Comparison of ENCODE assay signal across 13 mouse cellular contexts in the genomic region with DNA sequence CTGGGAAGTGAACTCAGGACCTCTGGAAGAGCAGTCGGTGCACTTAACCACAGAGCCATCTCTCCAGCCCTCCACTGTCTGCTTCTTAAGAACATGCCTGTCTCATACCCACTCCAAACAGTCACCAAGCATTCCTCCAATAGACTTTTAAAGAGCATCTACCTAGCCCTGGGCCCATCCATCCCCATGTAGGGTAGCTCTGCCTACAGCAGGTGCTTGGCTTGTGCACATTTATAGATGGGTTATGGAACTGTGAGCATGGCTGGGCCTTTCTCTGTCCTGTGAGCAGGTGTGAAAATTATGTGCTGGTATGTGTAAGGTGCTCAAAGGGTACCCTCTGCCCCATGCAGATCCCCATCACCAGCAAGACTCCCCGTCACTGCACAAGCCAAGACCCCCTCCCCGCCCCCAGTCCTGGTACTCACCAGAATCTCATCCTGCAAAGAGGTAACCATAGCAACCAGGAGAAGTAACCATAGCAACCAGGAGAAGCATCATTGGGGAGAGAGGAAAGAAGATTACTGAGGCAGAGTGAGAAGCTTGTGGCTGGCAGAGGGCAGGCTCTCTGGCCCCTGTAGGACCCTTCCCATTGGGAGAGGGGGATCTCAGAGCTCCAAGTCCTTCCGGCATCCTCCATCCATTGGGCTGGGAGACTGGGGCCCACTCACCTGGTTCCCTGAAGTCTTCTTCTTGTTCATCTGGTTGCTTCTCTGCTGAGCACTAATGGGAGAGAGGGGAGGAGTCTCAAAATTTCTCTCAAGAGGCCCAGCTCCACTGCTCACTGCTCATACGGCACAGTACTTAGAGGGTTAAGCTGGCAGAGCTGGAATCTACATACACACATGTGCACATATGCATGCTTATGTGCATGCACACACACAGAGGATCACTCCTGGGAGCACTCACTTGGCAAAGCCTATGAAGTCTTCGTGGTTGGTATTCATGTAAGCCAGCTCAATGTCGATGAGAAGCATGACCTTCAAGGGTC. TPM values are rescaled to one million over a fixed set of nuclear protein-coding genes. Genes with fewer than 3 reads are reported as not detected.
DNase-seq lines count a peak whose midpoint lies in the region; ATAC-seq and TF ChIP-seq lines count a peak whose summit lies in the region.
"Had no signal": no experiment of that assay in that cellular context is flagged by ENCODE, and none has a peak within 500 bp of the region (broad histone marks: within the 10 kb centered on the region; RNA-seq: fewer than 3 reads in every experiment).

No protein-coding gene starts in this region.

- no peaks in the 10 kb centered on the region for H3K9me3 ChIP-seq in embryonic facial prominence, embryonic 10.5 days
- no peaks in the 10 kb centered on the region for H3K9me3 ChIP-seq in hindbrain, embryonic 13.5 days
- no peaks in the 10 kb centered on the region for H3K9me3 ChIP-seq in midbrain, embryonic 15.5 days
- H3K9me3 ChIP-seq: heart, embryonic 10.5 days had no signal

- DNase-seq in layer of hippocampus, adult 2 months (ENCODE audit: low spot score in 2 of 2), result peak in 1 of 2 experiments; percentile 58
- no peak for DNase-seq in layer of hippocampus, postnatal 14 days (ENCODE audit: low spot score in 2 of 2)
- DNase-seq in embryonic facial prominence, embryonic 10.5 days (ENCODE audit: low spot score), result no peak
- DNase-seq in ovary, postnatal 10 days (ENCODE audit: low spot score), result no peak
- no peak for DNase-seq in thymus, postnatal 14 days
- DNase-seq in adrenal gland, adult 2 months, result no peak
- DNase-seq: cerebellum, adult 9-10 months had no signal

- 80% methylated on average over 7 of the region's 7 CpGs for WGBS in embryonic facial prominence, embryonic 10.5 days
- WGBS in hindbrain, embryonic 13.5 days, result 48% methylated on average over 7 of the region's 7 CpGs
- WGBS in midbrain, embryonic 15.5 days, result 33% methylated on average over 7 of the region's 7 CpGs

- H3K36me3 ChIP-seq in embryonic facial prominence, embryonic 10.5 days (replicated peaks), result peaks cover 30% of the 10 kb centered on the region
- H3K36me3 ChIP-seq in hindbrain, embryonic 13.5 days, result peaks cover 28% of the 10 kb centered on the region
- peaks cover 9% of the 10 kb centered on the region; the same call in 1 of the 2 replicates for H3K36me3 ChIP-seq in midbrain, embryonic 15.5 days (replicated peaks)
- H3K36me3 ChIP-seq: heart, embryonic 10.5 days had no signal

- 0 out of 2 replicates have a peak overlapping the region, but pooled peaks have one; percentile 31 for H3K9ac ChIP-seq in hindbrain, embryonic 13.5 days
- H3K9ac ChIP-seq in midbrain, embryonic 15.5 days, result no peak overlapping the region; the same call in 1 of the 2 replicates
- H3K9ac ChIP-seq: liver, embryonic 14.5 days had no signal

- peak overlapping the region; percentile 78 for H3K27ac ChIP-seq in layer of hippocampus, adult 2 months
- H3K27ac ChIP-seq in embryonic facial prominence, embryonic 10.5 days (replicated peaks), result 0 out of 2 replicates have a peak overlapping the region, but pooled peaks have one; percentile 95
- H3K27ac ChIP-seq in hindbrain, embryonic 13.5 days, result peak overlapping the region; percentile 89
- peak overlapping the region; percentile 92 for H3K27ac ChIP-seq in midbrain, embryonic 15.5 days
- H3K27ac ChIP-seq: heart, embryonic 10.5 days; kidney, postnatal 0 days; liver, embryonic 14.5 days; macrophage had no signal

- H3K27me3 ChIP-seq in embryonic facial prominence, embryonic 10.5 days (replicated peaks; ENCODE audit: low read depth, poor library complexity, severe bottlenecking), result peaks cover 16% of the 10 kb centered on the region
- peaks cover 25% of the 10 kb centered on the region for H3K27me3 ChIP-seq in hindbrain, embryonic 13.5 days
- H3K27me3 ChIP-seq in midbrain, embryonic 15.5 days (replicated peaks), result no peaks in the 10 kb centered on the region

- peaks cover 72% of the 10 kb centered on the region for H3K4me1 ChIP-seq in embryonic facial prominence, embryonic 10.5 days
- H3K4me1 ChIP-seq in hindbrain, embryonic 13.5 days (replicated peaks), result peaks cover 40% of the 10 kb centered on the region
- H3K4me1 ChIP-seq in midbrain, embryonic 15.5 days, result peaks cover 32% of the 10 kb centered on the region

- no peak overlapping the region for H3K4me3 ChIP-seq in layer of hippocampus, adult 2 months
- no peak overlapping the region for H3K4me3 ChIP-seq in embryonic facial prominence, embryonic 10.5 days
- H3K4me3 ChIP-seq in hindbrain, embryonic 13.5 days, result no peak overlapping the region
- no peak overlapping the region; the same call in 1 of the 2 replicates for H3K4me3 ChIP-seq in midbrain, embryonic 15.5 days
- H3K4me3 ChIP-seq: heart, embryonic 10.5 days had no signal

- peak; percentile 74 for ATAC-seq in hindbrain, embryonic 13.5 days (ENCODE audit: low FRiP score)
- ATAC-seq in midbrain, embryonic 15.5 days (replicated peaks), result peak; percentile 86

- no peak for TF ChIP-seq CTCF in layer of hippocampus, adult 2 months (conservative IDR thresholded peaks at IDR 0.05)

- H3K4me2 ChIP-seq in hindbrain, embryonic 13.5 days, result peak overlapping the region; percentile 35
- H3K4me2 ChIP-seq in midbrain, embryonic 15.5 days, result peak overlapping the region; percentile 39

RNA-seq across cellular contexts. Expression of a gene that starts 29.1 kb away (rescaled TPM):
- total RNA-seq in layer of hippocampus, adult 2 months (2021), result 10 to 100 TPM; 75.3 to 92.7 TPM
- 10 to 100 TPM; 67.3 to 69.5 TPM for total RNA-seq in layer of hippocampus, postnatal 14 days (2021)
- polyA plus RNA-seq in embryonic facial prominence, embryonic 10.5 days (2016; fragmentation: Nextera tagmentation; extraction: Ambion mirVana), result 65.8 and 66.4 TPM in 2 replicates
- 52.4 and 53.7 TPM in 2 replicates for polyA plus RNA-seq in hindbrain, embryonic 13.5 days (2015; fragmentation: Nextera tagmentation; extraction: Ambion mirVana)
- polyA plus RNA-seq in midbrain, embryonic 15.5 days (2015; fragmentation: Nextera tagmentation; extraction: Ambion mirVana), result 62.5 and 64.4 TPM in 2 replicates
- 10 to 100 TPM; 54.0 to 94.0 TPM for total RNA-seq in adrenal gland, adult 2 months (2021)
- 290 and 303 TPM in 2 replicates for polyA plus RNA-seq in adrenal gland, adult 2 months (2012; rRNA removed)

RNA-seq across cellular contexts. Expression of a gene that starts 30.1 kb away (rescaled TPM):
- 1,000 to 10,000 TPM; 1,274 to 1,381 TPM for total RNA-seq in layer of hippocampus, adult 2 months (2021)
- total RNA-seq in layer of hippocampus, postnatal 14 days (2021), result 1,000 to 10,000 TPM; 1,139 to 1,143 TPM
- 20.7 and 23.5 TPM in 2 replicates for polyA plus RNA-seq in embryonic facial prominence, embryonic 10.5 days (2016; fragmentation: Nextera tagmentation; extraction: Ambion mirVana)
- 42.7 and 44.3 TPM in 2 replicates for polyA plus RNA-seq in hindbrain, embryonic 13.5 days (2015; fragmentation: Nextera tagmentation; extraction: Ambion mirVana)
- 78.4 and 79.0 TPM in 2 replicates for polyA plus RNA-seq in midbrain, embryonic 15.5 days (2015; fragmentation: Nextera tagmentation; extraction: Ambion mirVana)
- 10 to 100 TPM; 15.8 to 22.5 TPM for total RNA-seq in adrenal gland, adult 2 months (2021)
- 114 and 144 TPM in 2 replicates for polyA plus RNA-seq in adrenal gland, adult 2 months (2012; rRNA removed)

RNA-seq across cellular contexts. Expression of a gene that starts 35.2 kb away (rescaled TPM):
- 100 to 1,000 TPM; 212 to 222 TPM for total RNA-seq in layer of hippocampus, adult 2 months (2021)
- 100 to 1,000 TPM; 210 to 223 TPM for total RNA-seq in layer of hippocampus, postnatal 14 days (2021)
- polyA plus RNA-seq in embryonic facial prominence, embryonic 10.5 days (2016; fragmentation: Nextera tagmentation; extraction: Ambion mirVana), result 522 and 535 TPM in 2 replicates
- polyA plus RNA-seq in hindbrain, embryonic 13.5 days (2015; fragmentation: Nextera tagmentation; extraction: Ambion mirVana), result 437 and 458 TPM in 2 replicates
- polyA plus RNA-seq in midbrain, embryonic 15.5 days (2015; fragmentation: Nextera tagmentation; extraction: Ambion mirVana), result 404 TPM in 2 replicates
- 100 to 1,000 TPM; 324 to 358 TPM for total RNA-seq in adrenal gland, adult 2 months (2021)
- polyA plus RNA-seq in adrenal gland, adult 2 months (2012; rRNA removed), result 317 and 318 TPM in 2 replicates

RNA-seq across cellular contexts. Expression of a gene that starts 35.9 kb away (rescaled TPM):
- 10 to 100 TPM; 87.9 TPM for total RNA-seq in layer of hippocampus, adult 2 months (2021)
- 10 to 100 TPM; 73.8 to 86.1 TPM for total RNA-seq in layer of hippocampus, postnatal 14 days (2021)
- polyA plus RNA-seq in embryonic facial prominence, embryonic 10.5 days (2016; fragmentation: Nextera tagmentation; extraction: Ambion mirVana), result 20.2 and 22.5 TPM in 2 replicates
- 25.6 and 26.5 TPM in 2 replicates for polyA plus RNA-seq in hindbrain, embryonic 13.5 days (2015; fragmentation: Nextera tagmentation; extraction: Ambion mirVana)
- 34.1 and 35.6 TPM in 2 replicates for polyA plus RNA-seq in midbrain, embryonic 15.5 days (2015; fragmentation: Nextera tagmentation; extraction: Ambion mirVana)
- total RNA-seq in adrenal gland, adult 2 months (2021), result 10 to 100 TPM; 81.1 to 82.9 TPM
- polyA plus RNA-seq in adrenal gland, adult 2 months (2012; rRNA removed), result 25.8 and 31.5 TPM in 2 replicates

RNA-seq across cellular contexts. Expression of a gene that starts 58.7 kb away (rescaled TPM):
- total RNA-seq in layer of hippocampus, adult 2 months (2021), result 100 to 1,000 TPM; 160 to 170 TPM
- total RNA-seq in layer of hippocampus, postnatal 14 days (2021), result 100 to 1,000 TPM; 181 to 189 TPM
- 35.0 and 39.3 TPM in 2 replicates for polyA plus RNA-seq in embryonic facial prominence, embryonic 10.5 days (2016; fragmentation: Nextera tagmentation; extraction: Ambion mirVana)
- 103 and 108 TPM in 2 replicates for polyA plus RNA-seq in hindbrain, embryonic 13.5 days (2015; fragmentation: Nextera tagmentation; extraction: Ambion mirVana)
- 116 and 117 TPM in 2 replicates for polyA plus RNA-seq in midbrain, embryonic 15.5 days (2015; fragmentation: Nextera tagmentation; extraction: Ambion mirVana)
- 100 to 1,000 TPM; 152 to 167 TPM for total RNA-seq in adrenal gland, adult 2 months (2021)
- 1,060 and 1,061 TPM in 2 replicates for polyA plus RNA-seq in adrenal gland, adult 2 months (2012; rRNA removed)
